19 mouse cellular contexts compared by ENCODE assay signal in the genomic region with DNA sequence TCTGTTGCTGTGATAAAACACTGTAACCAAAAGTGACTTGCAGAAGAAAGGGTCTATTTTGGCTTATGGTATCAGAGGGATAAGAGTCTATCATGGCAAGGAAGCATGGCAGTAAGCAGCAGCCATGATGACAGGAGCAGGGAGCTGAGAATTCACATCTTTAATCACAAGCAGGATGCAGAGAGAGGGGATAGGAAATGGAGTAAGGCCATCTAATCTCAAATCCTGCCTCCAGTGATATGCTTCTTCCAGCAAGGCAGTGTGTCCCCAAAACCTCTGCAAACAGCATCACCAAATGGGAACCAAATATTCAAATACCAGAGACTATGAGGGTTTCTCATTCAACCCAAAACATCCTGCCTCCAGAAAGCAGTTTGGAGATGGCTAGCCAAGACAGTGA.
"Had no signal": no experiment of that assay in that cellular context is flagged by ENCODE, and none has a peak within 500 bp of the region (broad histone marks: within the 10 kb centered on the region; RNA-seq: fewer than 3 reads in every experiment).

No protein-coding gene starts in this region.

- H3K4me1 ChIP-seq: neural tube, embryonic 15.5 days had no signal

- H3K4me3 ChIP-seq: midbrain, embryonic 13.5 days; midbrain, embryonic 15.5 days; neural tube, embryonic 13.5 days; neural tube, embryonic 15.5 days had no signal

- H3K36me3 ChIP-seq: lung, embryonic 15.5 days; midbrain, embryonic 13.5 days; midbrain, embryonic 15.5 days; neural tube, embryonic 13.5 days; neural tube, embryonic 15.5 days had no signal

- H3K27me3 ChIP-seq: liver, embryonic 13.5 days; liver, embryonic 15.5 days; lung, embryonic 15.5 days; midbrain, embryonic 13.5 days; midbrain, embryonic 15.5 days; neural tube, embryonic 13.5 days; neural tube, embryonic 15.5 days had no signal

- H3K9ac ChIP-seq: liver, embryonic 13.5 days; lung, embryonic 15.5 days; midbrain, embryonic 13.5 days; midbrain, embryonic 15.5 days; neural tube, embryonic 13.5 days; neural tube, embryonic 15.5 days had no signal

- H3K27ac ChIP-seq: liver, embryonic 13.5 days; lung, embryonic 15.5 days; midbrain, embryonic 13.5 days; midbrain, embryonic 15.5 days; neural tube, embryonic 13.5 days; neural tube, embryonic 15.5 days had no signal

- DNase-seq: liver, embryonic 13.5 days; liver, postnatal 0 days; lung, adult 2 months; lung, postnatal 14 days; lung, postnatal 36 days; retina, postnatal 1 day; right cerebral cortex, adult 18-20 months; right cerebral cortex, postnatal 25 days; right cerebral cortex, postnatal 4 days; spleen, adult 18-20 months; thymus, adult 18-20 months; thymus, postnatal 14 days; thymus, postnatal 36 days had no signal
